Mouse (Mus musculus) 416B (cell line): Measurements from ENCODE around the gene Daam1.

Experiments used
- DNase-seq: peaks from one replicate; pipeline ENCODE4 v3.0.0; 2011; ENCODE audit warnings: low read depth

Daam1 gene

DNA sequence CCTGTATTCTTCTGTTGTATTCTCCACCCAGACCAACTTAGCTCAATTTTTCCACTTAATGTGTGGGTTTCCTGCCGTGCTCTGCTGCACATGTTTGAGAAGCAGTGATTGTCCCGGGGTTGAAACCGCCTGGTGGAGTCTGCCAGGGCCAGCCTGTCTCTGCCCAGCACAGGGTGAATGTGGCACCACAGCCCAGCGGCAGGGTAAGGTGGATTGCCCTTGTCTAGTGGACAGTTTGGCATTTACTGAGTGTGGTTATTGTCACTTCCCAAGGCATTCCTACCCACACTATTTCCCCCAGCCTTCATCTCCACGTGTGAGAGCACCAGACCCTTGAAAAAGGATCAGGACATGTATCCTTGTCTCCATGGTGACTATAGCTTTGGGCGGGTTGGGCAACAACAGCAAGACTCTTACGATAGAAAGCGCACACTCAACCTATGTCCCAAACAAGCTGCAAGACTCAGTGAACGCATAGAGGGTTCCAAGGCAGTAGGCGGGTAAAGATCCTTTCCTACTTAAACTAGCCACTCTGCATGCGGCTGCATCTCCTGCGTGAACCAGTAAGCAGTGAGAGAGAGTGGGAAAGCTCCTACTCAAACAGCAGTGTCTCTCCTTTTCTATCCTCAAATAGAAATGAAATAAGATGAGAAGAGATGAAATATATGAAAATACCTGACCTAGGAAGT lies 139.2 kb downstream of the Daam1 start:
- DNase-seq, result no peak

DNA sequence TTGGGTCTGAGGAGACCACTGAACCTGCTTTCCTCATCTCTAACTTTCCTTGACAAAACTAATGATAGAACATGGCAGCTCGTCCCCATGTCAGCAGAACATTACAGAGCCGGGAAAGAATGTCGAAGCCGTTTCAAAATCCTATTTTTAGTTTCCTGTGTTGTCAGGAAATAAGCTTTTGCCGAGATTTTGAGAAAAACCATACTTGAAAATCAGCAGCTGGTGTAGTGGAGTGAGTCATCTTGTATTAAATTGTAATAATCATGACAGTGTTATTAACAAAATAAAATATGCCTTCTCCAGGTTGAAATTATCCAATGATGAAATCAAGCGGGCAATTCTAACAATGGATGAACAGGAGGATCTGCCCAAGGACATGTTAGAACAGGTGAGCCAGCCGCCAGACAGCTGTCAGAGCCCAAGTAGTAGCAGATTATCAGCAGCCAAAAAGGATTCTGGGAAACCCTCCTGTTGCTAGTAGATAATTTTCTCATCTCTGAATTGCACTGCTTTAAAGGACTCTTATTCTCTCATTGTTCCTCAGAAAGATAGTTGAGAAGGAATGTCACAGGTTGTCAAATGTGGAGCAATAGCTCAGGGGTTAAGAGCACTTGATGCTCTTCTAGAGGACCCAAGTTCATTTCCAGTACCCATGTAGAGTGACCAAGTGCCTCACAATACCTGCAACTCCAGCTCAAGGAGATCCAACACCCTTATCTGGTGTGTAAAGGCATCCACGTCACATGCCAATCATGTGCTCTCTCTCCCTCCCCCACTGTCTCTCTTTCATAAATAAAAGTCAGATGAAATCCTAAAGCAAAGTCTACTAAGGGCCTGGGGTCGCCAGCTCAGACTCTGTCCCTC lies 140.1 kb downstream of the Daam1 start:
- no peak for DNase-seq

DNA sequence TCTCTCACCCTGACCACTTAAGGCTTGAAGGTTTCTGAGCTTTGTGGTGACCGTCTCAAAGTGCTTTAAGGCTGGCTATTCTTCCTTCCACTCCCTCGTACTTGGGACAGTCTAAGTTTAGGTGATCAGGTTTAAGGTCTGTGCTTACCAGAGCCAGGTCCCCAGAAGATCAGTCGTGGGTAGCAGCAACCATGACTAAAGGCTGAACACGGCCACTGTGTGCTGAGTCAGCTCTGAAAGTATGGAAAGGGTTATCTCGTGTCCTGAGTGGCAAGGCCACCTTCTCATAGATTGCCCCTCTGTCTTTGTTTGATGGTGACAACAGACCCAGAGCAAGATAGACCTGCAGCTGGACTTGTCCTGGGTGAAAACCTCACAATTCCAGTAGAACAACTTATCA lies 141.2 kb downstream of the Daam1 start:
- DNase-seq, result no peak

DNA sequence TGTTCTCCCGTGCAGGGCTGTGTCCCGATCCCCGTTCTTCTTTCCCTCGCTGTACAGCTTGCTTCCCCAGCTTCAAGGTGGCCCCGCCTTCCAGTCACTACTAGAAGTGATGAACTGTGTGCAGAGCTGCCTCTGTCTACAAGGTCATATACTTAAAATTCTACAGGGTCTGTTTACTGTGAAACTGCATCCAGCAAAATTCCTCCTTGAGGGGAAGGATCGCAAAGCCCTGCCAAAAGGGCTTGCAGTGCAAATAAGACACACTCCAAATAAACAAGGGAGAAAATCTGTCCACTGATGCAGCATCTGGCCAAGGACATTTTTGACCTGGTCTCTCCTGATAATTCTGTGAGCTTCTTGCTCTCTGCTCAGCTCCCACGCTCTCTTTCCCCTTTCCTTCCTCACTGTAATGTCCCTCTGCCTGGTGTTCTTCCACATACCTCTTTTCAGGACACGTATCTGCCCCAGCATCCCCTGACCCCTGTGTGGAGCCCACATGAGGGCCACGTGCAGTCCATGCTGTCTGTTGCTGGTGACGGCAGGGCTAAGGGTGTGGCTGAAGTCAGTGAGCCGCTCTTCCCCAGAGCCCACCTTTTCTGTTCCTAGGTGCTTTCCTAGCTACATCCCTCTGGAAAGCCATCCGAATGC lies 141.9 kb downstream of the Daam1 start:
- no peak for DNase-seq

DNA sequence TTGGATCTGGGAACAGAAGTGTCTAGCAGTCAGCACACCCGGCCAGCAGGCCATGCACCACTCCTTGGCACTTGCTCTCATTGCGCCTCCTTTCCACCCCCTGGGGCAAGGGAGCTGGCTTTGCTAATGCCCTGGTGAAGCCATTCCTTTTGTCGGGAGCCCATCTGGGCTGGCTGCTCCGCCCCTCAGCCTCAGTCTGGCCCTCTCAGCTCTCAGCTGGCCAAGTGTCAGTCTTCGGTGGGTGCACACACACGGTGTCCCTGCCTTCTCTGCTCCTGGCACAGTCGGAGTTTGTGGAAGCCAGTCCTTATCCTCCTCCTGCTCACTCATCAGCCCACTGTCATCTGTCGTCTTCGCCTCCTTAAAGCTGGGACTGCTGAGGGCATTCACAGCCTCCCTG lies 142.7 kb downstream of the Daam1 start:
- DNase-seq, result no peak

DNA sequence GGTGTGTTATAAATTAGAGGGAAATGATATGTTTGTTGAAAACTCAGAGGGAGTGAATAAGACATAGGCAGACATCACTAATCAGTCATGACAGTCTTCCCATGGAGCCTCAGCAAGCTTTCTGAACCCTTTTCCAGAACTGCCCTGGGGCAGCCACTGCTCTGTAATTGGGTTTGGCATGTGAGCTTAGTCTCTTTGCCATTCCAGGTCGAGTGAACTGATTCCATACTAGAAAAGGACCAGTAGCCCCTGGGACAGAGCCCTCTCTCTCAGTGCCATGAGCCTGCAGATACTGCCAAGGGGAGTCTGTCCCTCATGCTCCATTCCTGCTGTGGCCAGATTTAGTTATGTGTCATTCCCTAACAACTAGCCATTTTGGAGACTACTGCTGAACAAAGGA lies 144.7 kb downstream of the Daam1 start:
- no peak for DNase-seq

DNA sequence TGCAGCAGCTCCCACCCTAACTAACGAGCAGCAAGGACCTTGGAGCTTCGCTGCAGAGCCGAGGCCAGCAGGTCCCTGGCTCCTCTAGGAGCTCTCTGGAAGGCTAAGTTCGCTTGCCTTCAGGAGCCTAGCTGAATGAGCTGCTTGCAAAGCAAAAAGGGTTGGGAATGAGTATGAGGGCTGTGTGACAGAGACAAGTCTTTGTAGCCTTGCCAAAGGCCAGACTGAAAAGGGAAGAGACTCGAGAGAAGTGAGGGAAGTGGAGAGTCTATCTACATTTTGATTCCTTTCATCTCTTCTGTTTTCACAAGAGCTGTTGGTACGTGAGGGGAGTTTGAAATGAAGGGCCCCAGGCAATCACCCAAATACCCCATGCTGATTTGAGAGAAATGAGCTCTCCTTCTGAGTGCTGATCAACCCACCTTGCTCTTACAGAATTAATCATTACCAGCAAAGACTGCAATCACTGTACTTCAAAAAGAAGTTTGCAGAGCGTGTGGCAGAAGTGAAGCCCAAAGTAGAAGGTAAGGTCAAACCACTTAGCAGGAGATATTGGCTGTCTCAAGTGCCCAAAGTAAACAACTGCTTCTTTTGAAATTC lies 145.6 kb downstream of the Daam1 start:
- no peak for DNase-seq

DNA sequence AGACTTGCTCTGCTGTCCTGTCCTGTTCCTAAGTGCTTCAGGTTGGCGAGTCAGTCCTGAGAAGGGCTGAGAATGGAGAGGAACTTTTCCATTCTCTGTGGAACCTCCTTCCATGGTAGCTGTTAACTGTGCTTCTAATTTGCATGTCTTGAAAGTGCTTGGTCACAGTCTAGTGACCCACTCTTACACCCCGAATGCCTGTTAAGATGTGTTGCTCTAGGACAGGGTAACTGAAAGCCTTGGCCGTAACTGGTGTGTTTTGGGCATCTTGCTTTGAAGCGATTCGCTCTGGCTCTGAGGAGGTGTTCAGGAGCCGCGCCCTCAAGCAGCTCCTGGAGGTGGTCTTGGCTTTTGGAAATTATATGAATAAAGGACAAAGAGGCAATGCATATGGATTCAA lies 146.5 kb downstream of the Daam1 start:
- DNase-seq, result no peak

DNA sequence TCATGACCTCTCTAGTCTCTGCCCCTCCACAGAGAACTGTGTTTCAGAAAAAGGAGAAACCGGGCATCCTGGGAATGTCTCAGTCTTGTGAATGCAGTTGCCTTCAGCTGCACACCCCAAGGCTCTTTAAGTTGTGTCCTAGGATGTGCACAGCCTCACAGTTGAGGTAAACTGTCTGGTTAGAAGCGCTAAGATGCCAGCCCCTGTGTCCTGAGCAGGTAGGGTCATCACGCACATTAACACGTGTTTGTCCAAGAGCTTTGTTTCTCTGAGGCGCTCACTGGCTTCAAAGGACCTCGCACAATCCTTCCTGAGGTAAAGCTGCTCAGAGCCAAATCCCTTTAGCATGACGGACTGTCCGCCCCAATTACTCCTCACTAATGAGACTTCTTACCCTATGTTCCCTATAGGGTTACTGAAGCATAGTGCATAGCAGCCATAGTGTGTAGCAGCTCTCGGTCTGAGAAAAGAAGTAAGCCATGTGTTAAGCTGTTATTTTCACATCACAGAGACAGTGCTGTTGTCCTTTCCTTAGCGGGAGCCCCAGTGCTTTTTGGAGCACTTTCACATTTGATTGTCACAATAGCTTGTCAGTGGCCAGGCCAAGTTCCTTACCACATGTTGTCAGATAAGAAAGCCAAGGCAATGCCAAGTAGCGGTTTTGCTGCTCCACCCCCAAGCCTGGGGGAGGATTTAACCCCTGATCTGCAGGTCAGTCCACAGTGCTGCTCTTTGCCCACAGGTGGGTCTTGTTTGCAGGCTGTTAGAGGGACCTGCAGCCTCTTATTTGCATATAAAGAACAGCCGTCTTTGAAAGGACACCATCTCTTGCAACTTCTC lies 147.9 kb downstream of the Daam1 start:
- DNase-seq, result peak; percentile 78

DNA sequence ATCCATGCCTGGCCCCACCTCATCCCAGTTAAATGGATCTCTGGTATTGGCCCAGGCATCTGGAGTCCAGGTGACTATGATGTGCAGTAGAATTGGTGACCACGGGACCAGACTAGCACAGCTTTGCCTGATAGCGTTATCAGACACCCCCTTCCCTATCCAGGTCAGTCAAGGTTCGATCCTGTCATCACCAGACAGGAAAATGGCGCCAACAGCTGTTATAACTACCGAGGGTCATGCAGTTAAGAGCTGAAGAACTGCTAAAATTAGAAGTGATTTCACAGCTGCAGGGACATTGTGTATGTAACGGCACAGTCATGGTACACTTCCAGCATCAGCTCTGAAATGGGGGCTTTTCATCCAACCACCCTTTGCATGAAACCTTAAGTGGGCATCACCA lies 149.3 kb downstream of the Daam1 start:
- peak; percentile 8 for DNase-seq

DNA sequence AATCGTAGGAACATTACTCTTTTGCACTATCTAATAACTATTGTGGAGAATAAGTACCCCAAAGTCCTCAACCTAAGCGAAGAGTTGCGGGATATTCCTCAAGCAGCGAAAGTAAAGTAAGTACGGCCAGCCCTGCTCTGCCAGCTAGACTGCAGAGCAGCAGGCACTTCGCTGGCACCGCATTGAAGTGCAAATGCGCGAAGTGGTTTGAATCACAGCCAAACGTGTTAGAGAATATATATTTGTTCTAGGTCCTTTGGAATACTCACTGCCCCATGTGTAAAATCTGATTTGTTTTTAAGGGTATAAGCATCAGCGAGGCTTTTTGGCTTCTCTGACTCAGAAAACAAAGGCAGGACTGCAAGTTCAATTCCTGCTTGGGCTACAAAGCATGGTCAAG lies 149.9 kb downstream of the Daam1 start:
- DNase-seq, result no peak

DNA sequence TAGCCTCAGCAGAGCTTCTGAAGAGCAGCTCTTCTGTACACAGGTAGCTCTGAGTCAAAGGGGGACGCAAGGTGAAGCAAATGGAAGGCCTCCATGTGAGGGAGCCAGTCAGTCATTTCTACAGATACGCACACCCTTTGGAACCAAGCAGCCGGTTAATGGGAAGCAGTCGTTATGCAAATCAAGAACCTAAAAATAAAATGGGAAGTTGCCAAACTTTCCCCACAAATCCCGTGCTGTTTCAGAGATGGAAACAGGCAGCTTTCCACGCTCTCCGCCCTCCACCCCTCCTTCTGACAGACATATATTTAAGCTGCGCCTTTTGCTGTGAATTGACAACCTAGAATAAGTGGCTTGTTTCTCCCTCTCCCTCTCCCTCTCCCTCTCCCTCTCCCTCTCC lies 150.4 kb downstream of the Daam1 start:
- DNase-seq, result peak; percentile 32

DNA sequence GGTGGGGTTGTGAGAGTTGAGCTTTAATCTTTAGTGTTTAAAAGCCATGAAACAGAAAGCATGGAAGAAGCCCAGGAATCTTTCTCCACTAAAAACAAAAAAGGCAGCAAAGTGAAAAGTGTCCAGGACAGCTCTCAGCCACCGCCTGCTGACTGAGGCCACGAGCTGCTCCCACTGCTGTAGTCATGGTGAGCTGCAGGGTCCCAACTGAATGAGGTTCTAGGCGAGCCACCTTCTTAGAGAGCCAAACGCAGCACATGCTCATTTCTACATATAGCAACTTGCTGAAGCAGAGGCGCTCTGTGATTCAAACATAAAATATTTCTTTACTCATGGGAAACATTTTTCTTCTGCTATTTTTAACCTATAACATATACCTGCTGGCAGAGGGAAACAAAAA lies 150.9 kb downstream of the Daam1 start:
- no peak for DNase-seq

DNA sequence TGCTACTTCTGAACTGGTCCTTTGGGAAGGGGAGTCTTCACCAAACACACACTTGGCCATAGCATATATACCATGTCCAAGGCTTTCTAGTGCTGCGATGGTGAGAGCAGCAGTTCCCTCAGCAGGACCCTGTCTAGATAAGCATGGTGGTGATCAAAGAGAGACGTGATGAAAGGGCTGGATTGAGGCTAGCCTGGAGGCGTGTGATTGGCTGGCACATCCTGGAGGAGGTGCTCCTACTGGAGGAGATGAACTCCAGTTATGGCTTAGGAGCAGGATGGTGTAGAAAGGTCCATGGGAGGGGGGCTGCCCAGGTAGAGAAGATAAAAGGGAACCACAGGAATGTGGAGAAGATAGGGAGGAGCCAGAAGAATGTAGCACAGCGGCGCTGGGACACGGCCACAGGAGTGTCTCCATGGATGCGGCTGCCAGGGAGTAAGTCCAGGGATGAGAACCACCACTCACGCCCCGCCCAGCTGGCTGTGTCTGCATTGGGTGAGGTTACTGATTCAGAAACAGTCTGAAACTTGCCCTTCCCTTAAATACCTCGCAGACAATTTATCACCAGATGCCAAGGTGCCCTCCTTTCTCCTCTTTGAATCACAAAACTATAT lies 152.3 kb downstream of the Daam1 start:
- DNase-seq, result no peak

DNA sequence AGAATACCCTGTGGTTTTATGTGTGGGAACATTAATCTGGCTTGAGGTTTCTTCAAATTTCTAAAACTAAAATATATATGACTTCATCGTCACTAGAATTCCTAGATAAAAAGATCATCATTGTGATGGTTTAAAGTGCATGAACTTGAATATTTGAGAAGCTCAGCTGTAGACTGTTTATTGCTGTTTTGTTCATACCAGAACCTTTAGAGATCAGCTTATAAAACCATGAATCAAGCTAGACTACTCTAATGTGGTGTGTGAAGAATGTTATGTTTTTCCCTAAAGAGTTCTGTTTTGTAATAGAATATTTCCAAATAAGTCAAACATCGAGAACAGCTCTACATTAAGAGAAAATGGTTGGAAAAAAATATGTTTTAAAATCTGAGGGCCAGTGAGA lies 156.3 kb downstream of the Daam1 start:
- no peak for DNase-seq

DNA sequence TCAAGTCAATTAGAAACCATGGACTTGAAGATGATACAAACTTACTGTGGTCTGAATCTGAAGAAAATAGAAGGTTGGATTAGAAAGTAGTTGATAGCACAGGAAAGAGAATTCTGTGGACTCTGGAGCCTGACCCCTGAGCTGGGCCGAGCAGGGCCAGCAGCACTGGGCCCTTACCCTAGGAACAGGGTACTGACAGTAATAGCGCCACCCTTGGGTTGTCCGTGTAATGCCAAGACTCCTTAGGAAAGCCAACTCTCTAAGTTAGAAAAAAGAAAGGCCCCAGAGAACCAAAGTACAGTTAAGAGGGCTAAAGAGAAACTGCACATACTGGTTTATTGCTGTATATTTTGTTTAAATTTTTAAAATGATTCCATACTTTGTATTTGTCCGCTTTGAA lies 157.0 kb downstream of the Daam1 start:
- DNase-seq, result no peak

DNA sequence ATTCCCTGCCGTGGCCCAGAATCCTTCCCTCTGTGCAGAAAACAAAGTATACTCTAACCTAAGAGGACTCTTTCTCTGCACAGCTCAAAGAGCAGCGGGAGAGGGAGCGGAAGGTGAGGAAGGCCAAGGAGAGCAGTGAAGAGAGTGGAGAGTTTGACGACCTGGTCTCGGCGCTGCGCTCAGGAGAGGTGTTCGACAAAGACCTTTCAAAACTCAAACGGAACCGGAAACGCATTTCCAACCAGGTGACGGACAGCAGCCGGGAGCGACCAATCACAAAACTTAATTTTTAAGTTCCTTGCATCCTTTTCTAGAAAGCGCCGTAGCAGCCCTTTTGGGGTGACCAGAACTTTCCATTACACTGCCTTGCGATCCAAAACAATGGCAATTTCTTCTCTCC lies 158.7 kb downstream of the Daam1 start:
- DNase-seq, result no peak

DNA sequence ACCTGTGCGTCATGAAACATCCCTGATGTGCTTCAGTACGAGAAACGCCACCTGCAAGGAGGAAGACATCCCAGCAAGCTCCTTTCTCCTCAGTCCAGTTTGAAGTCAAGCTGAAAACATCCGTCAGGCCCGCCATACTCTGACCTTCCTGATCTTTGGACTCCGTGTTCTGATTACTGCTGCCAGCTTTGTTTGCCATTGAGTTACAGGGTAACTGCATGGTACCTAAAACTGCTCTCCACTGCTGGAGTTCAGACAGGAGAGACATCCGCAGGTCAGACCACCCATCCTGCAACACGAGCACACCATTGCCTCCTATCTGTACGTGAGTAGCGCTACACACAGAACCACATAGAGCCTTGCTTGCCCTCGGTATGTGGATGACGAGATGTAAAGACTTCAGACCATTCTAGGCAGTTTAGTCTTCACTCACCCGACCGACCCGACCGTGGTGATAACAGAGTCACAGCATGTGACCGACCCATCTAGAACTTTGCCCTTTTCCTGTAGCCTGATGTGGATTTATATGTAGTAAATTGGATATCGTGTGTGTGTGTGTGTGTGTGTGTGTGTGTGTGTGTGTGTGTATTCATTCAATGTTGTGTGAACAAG lies 161.8 kb downstream of the Daam1 start:
- no peak for DNase-seq

DNA sequence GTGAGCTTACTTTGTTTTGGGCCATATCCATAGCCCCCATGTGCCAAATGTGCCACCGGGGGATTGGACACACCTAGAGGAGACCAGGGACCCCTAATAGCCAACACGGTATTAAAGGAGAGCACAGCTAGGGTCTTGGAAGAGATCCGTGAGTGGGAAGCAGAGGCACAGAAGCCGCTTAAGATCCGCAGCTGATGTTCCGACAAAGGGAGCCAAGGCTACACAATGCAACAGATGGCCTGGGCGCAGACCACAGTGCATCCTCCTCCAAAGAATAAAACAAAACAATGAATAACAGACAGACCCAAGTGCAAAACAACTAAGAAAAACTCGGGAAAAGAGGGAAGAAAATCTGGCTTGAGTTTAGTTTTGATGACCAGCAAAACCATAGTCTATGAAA lies 165.0 kb downstream of the Daam1 start:
- no peak for DNase-seq

DNA sequence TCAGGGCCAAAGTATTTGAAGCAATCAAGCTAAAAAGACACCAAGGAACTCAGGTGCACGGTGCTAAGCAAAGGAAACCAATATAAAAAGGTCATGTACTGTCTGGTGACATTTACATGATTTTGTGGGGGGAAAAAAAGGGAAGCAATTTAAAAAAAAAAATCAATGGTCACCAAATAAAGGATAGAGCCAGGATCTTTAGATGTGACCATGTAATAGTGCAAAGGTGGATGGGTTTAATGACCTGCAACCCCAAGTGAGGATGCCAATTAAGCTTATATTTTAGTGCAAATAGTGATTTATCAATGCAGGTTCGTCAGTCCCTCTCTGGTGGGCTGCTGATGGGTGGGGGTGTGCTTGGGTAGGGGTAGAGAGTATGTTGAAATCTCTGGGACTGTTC lies 166.0 kb downstream of the Daam1 start:
- no peak for DNase-seq

DNA sequence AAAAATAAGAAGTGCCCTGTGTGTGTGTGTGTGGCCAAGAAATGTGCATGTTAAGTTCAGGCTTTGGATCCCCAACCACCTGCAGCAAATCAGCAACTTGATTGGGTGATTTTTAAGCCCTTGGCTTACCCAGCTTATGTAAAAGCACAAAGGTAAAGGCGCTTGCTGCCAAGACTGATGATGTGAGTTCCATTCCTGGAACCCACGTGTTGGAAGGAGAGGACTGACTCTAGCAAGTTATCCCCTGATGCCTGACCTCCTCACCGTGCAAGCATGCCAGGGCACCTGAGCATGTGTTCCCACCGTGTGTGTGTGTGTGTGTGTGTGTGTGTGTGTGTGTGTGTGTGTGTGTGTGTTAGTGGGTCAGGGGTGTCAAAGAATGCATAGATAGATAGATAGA lies 166.5 kb downstream of the Daam1 start:
- no peak for DNase-seq
